Mouse (Mus musculus) MEL (cell line): ENCODE results near the gene Cdc27.

Experiments used
- CHD2 ChIP-seq: IDR thresholded peaks from 2 replicates; pipeline ENCODE4 v1.6.1; 2011; ENCODE audit warnings: low read length, improper control_type of control experiment
- CTCF ChIP-seq, 3 experiments: IDR thresholded peaks in 2 of 3; conservative IDR thresholded peaks in 1 of 3; 2 replicates each; pipeline ENCODE4 v1.5.1; 2011 to 2012; ENCODE audit warnings: low read length in 3 of 3, low read depth in 2 of 3, mild to moderate bottlenecking in 2 of 3, improper control_type of control experiment in 1 of 3, inconsistent platforms in 1 of 3, mixed read lengths in 1 of 3, moderate library complexity in 1 of 3; ENCODE audit not compliant: control insufficient read depth in 1 of 3, insufficient read depth in 1 of 3, poor library complexity in 1 of 3, severe bottlenecking in 1 of 3
- ELF1 ChIP-seq: IDR thresholded peaks from 2 replicates; pipeline ENCODE4 v1.6.1; 2014; ENCODE audit warnings: low read depth, mild to moderate bottlenecking, inconsistent platforms, low read length, improper control_type of control experiment, moderate library complexity
- GATA1 ChIP-seq: IDR thresholded peaks from 2 replicates; pipeline ENCODE4 v1.6.1; 2011; ENCODE audit warnings: low read depth, low read length, improper control_type of control experiment
- MAFK ChIP-seq: IDR thresholded peaks from 2 replicates; pipeline ENCODE4 v1.6.1; 2011; ENCODE audit warnings: low read depth, mild to moderate bottlenecking, low read length, improper control_type of control experiment, borderline replicate concordance
- MXI1 ChIP-seq: IDR thresholded peaks from 2 replicates; pipeline ENCODE4 v1.6.1; 2011; ENCODE audit warnings: mild to moderate bottlenecking, low read depth, low read length, improper control_type of control experiment
- NELFE ChIP-seq: IDR thresholded peaks from 2 replicates; pipeline ENCODE4 v1.6.1; 2011; ENCODE audit warnings: low read depth, low read length, improper control_type of control experiment
- POLR2A ChIP-seq, 2 experiments: IDR thresholded peaks; 2 replicates each; pipeline ENCODE4 v1.6.1; 2011 to 2012; ENCODE audit warnings: low read length in 2 of 2, mild to moderate bottlenecking in 2 of 2, control low read depth in 1 of 2, improper control_type of control experiment in 1 of 2, low read depth in 1 of 2, moderate library complexity in 1 of 2; ENCODE audit not compliant: control insufficient read depth in 1 of 2, insufficient read depth in 1 of 2, poor library complexity in 1 of 2
- POLR2AphosphoS5 ChIP-seq: IDR thresholded peaks from 2 replicates; pipeline ENCODE4 v1.6.1; 2012; ENCODE audit warnings: low read depth, borderline replicate concordance, mild to moderate bottlenecking, inconsistent platforms, low read length, moderate library complexity, mixed read lengths
- RAD21 ChIP-seq: IDR thresholded peaks from 2 replicates; pipeline ENCODE4 v1.6.1; 2011; ENCODE audit warnings: mild to moderate bottlenecking, low read depth, low read length, improper control_type of control experiment
- TBP ChIP-seq: IDR thresholded peaks from 2 replicates; pipeline ENCODE4 v1.8.0; 2011; ENCODE audit warnings: low read depth, low read length, improper control_type of control experiment
- ZKSCAN1 ChIP-seq: IDR thresholded peaks from 2 replicates; pipeline ENCODE4 v1.6.1; 2012; ENCODE audit warnings: low read depth, mild to moderate bottlenecking, inconsistent platforms, low read length, improper control_type of control experiment, moderate library complexity

DNA sequence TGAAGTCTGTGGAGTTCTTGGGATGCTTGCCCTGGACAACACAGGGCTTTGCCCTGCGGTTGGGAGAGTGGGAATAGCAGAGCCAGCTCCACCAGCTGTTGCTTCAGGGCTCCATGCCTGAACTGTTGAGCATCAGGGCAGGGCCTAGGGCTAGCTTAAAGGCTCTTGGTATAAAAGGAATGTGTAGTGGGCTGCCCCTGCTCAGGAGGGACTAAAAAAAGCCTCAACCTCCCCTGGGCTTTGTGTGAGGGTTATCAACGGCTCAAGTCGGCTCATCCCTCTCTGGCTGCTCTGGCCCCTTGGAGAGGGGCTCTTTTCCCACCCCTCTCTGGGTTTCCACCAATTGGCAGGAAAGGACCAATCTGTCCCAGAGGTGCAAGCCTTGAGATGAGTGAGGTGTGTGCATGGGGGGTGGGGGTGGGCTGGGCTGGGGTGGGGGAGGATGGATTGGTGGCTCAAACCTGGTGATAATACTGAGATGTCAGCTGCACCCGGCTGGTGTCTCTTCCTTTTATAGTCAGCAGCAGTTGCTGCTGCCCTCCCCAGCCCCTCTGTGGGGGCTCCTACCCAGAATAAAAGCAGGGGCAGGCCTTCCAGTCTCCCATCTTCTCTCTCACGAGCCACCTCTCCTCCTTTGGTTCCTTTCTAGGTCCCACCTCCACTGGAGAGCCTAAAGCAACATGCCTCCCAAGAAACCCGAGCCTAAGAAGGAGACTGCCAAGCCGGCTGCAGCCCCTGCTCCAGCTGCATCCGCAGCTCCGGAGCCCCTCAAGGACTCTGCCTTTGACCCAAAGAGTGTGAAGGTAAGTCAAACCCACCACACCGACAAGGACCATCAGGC lies 26.6 kb upstream of the Cdc27 start:
- TF ChIP-seq CTCF (IDR thresholded peaks at IDR 0.05 in 2 of 3, conservative IDR thresholded peaks at IDR 0.05 in 1 of 3; ENCODE audit: control insufficient read depth in 1 of 3, insufficient read depth in 1 of 3, low read depth in 2 of 3, low read length in 3 of 3, poor library complexity in 1 of 3, severe bottlenecking in 1 of 3) (no peak), ZKSCAN1 (no peak), MAFK (no peak), MXI1 (no peak), CHD2 (no peak), NELFE (no peak), RAD21 (no peak), GATA1 (no peak), POLR2AphosphoS5 (no peak), POLR2A (IDR thresholded peaks at IDR 0.05; ENCODE audit: control insufficient read depth in 1 of 2, insufficient read depth in 1 of 2, low read depth in 1 of 2, low read length in 2 of 2, poor library complexity in 1 of 2) (no peak), ELF1 (no peak), TBP (no peak)
